In the genomic region with DNA sequence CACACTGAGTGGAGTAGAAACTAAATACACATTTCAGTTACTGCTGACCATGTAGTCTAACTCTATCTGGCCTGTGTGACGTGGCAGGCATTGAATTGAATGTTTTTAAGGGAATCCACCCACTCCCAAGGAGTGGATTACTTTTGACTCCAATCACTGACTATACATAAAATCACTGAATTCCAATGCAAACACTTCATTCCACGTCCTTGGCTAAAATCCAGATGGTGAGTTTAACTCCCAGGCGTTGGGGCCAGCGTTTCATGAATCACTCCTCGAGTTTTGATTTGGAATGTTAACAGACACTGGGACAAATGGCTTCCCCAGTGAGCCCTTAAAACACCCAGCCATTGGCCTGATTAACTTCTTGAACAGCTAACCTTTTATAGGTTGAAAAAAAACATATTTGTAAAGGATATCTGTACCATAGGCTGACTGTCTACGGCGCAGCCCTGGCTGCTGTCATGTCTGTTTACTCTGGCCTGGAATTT, we compare ENCODE assay signal across 14 mouse cellular contexts. TPM values are rescaled to one million over a fixed set of nuclear protein-coding genes. Genes with fewer than 3 reads are reported as not detected.
DNase-seq lines count a peak whose midpoint lies in the region; ATAC-seq and TF ChIP-seq lines count a peak whose summit lies in the region.
"Had no signal": no experiment of that assay in that cellular context is flagged by ENCODE, and none has a peak within 500 bp of the region (broad histone marks: within the 10 kb centered on the region; RNA-seq: fewer than 3 reads in every experiment).

No protein-coding gene starts in this region.

- no peaks in the 10 kb centered on the region for H3K9me3 ChIP-seq in heart, embryonic 13.5 days
- H3K9me3 ChIP-seq in lung, embryonic 16.5 days (ENCODE audit: control insufficient read depth, low read length): no peaks in the 10 kb centered on the region
- H3K9me3 ChIP-seq in limb, embryonic 14.5 days (ENCODE audit: control insufficient read depth, low read length): no peaks in the 10 kb centered on the region

- no peak for ATAC-seq in heart, embryonic 13.5 days (ENCODE audit: extremely low read depth, insufficient number of reproducible peaks, low FRiP score, low TSS enrichment)
- peak; percentile 87 for ATAC-seq in lung, embryonic 16.5 days (ENCODE audit: low read depth)
- ATAC-seq in limb, embryonic 14.5 days (ENCODE audit: low FRiP score, low read depth): peak; percentile 85
- ATAC-seq in CD4-positive, CD25-positive, alpha-beta regulatory T cell, adult 4 months: no peak

- H3K36me3 ChIP-seq in heart, embryonic 13.5 days: 0 out of 2 replicates have a peak, but pooled peaks cover 4% of the 10 kb centered on the region
- H3K36me3 ChIP-seq in lung, embryonic 16.5 days (ENCODE audit: control insufficient read depth, insufficient read depth, low read length): no peaks in the 10 kb centered on the region
- H3K36me3 ChIP-seq in limb, embryonic 14.5 days (ENCODE audit: control insufficient read depth, insufficient read depth, low read length): no peaks in the 10 kb centered on the region

- no peak overlapping the region for H3K4me3 ChIP-seq in heart, embryonic 13.5 days
- H3K4me3 ChIP-seq in lung, embryonic 16.5 days (ENCODE audit: low read length): no peak overlapping the region
- H3K4me3 ChIP-seq in limb, embryonic 14.5 days (replicated peaks; ENCODE audit: low read length): no peak overlapping the region

- no peak for TF ChIP-seq POLR2A in limb, embryonic 14.5 days (IDR thresholded peaks at IDR 0.05; ENCODE audit: borderline replicate concordance, extremely low read depth, insufficient read depth, insufficient read length)

- no peaks in the 10 kb centered on the region for H3K27me3 ChIP-seq in heart, embryonic 13.5 days (replicated peaks)
- H3K27me3 ChIP-seq in lung, embryonic 16.5 days (ENCODE audit: control insufficient read depth, insufficient read depth, low read depth, low read length): no peaks in the 10 kb centered on the region
- H3K27me3 ChIP-seq in limb, embryonic 14.5 days (ENCODE audit: control insufficient read depth, insufficient read depth, low read length): no peaks in the 10 kb centered on the region
- H3K27me3 ChIP-seq: CH12.LX had no signal

- peak overlapping the region; percentile 90 for H3K27ac ChIP-seq in heart, embryonic 13.5 days (replicated peaks)
- peak overlapping the region; percentile 85 for H3K27ac ChIP-seq in lung, embryonic 16.5 days (ENCODE audit: low read length)
- peak overlapping the region; percentile 66 for H3K27ac ChIP-seq in limb, embryonic 14.5 days (replicated peaks; ENCODE audit: low read depth, low read length)
- H3K27ac ChIP-seq: hindbrain, embryonic 14.5 days had no signal

- DNase-seq in heart, postnatal 36 days: no peak
- DNase-seq in lung, postnatal 25 days (ENCODE audit: low spot score): no peak
- peak; percentile 83 for DNase-seq in limb, embryonic 14.5 days (ENCODE audit: low spot score)
- DNase-seq in neural tube, embryonic 10.5 days (ENCODE audit: extremely low spot score, low spot score): no peak
- no peak for DNase-seq in testis, postnatal 14 days (ENCODE audit: low spot score)
- DNase-seq: cerebellum, adult 9-11 months; spleen, adult 18-20 months; thymus, postnatal 25 days had no signal

- peaks cover 37% of the 10 kb centered on the region for H3K4me1 ChIP-seq in heart, embryonic 13.5 days
- H3K4me1 ChIP-seq in lung, embryonic 16.5 days (replicated peaks; ENCODE audit: control insufficient read depth, insufficient read depth, low read length): peaks cover 22% of the 10 kb centered on the region
- H3K4me1 ChIP-seq in limb, embryonic 14.5 days (ENCODE audit: control insufficient read depth, insufficient read depth, low read length): peaks cover 13% of the 10 kb centered on the region

- 28% methylated on average over 7 of the region's 7 CpGs for WGBS in heart, embryonic 13.5 days
- 11% methylated on average over 7 of the region's 7 CpGs for WGBS in lung, embryonic 16.5 days
- 18% methylated on average over 7 of the region's 7 CpGs for WGBS in limb, embryonic 14.5 days

- intact Hi-C loops in heart, postnatal 36 days (cut with DNase I): no loop called here

- H3K9ac ChIP-seq in heart, embryonic 13.5 days: no peak overlapping the region
- H3K9ac ChIP-seq in lung, embryonic 16.5 days (ENCODE audit: low read length): no peak overlapping the region
- H3K9ac ChIP-seq in limb, embryonic 14.5 days (ENCODE audit: low read depth, low read length, severe bottlenecking): no peak overlapping the region
- H3K9ac ChIP-seq: hindbrain, embryonic 14.5 days had no signal

- no peak overlapping the region for H3K4me2 ChIP-seq in heart, embryonic 13.5 days
- H3K4me2 ChIP-seq in lung, embryonic 16.5 days (ENCODE audit: low read depth, low read length): peak overlapping the region; percentile 39
- H3K4me2 ChIP-seq in limb, embryonic 14.5 days (replicated peaks; ENCODE audit: low read depth, low read length, severe bottlenecking): no peak overlapping the region
- H3K4me2 ChIP-seq: hindbrain, embryonic 14.5 days had no signal

RNA-seq across cellular contexts. Expression of a gene that starts 13.7 kb away (rescaled TPM):
- polyA plus RNA-seq in heart, embryonic 13.5 days (2015; fragmentation: Nextera tagmentation; extraction: Ambion mirVana): 110 and 111 TPM in 2 replicates
- 10 to 100 TPM; 10.1 TPM for total RNA-seq in heart, postnatal 36 days (2021)
- polyA plus RNA-seq in lung, embryonic 16.5 days (2015; fragmentation: Nextera tagmentation; extraction: Ambion mirVana): 57.0 and 64.8 TPM in 2 replicates
- 80.0 and 101 TPM in 2 replicates for polyA plus RNA-seq in limb, embryonic 14.5 days (2012; rRNA removed)
- 111 and 118 TPM in 2 replicates for polyA plus RNA-seq in limb, embryonic 14.5 days (2014; fragmentation: Nextera tagmentation; extraction: Ambion mirVana)
- polyA plus RNA-seq in CD4-positive, CD25-positive, alpha-beta regulatory T cell, adult 4 months (2017; shearing (Covaris generic)): not detected
- total RNA-seq: monocyte, adult 5-6 weeks had no signal

Comparison
In these comparisons a context has a peak if more than half of its experiments do, and no peak if none do; other contexts are left out.
1. ATAC-seq: peak in lung, embryonic 16.5 days (single experiment) and limb, embryonic 14.5 days (single experiment); none in heart, embryonic 13.5 days (single experiment) and CD4-positive, CD25-positive, alpha-beta regulatory T cell, adult 4 months (single experiment).
2. RNA of a gene that starts 13.7 kb away (polyA plus RNA-seq): 80.0 to 118 TPM in limb, embryonic 14.5 days, 110 to 111 TPM in heart, embryonic 13.5 days and 57.0 to 64.8 TPM in lung, embryonic 16.5 days; not detected in CD4-positive, CD25-positive, alpha-beta regulatory T cell, adult 4 months; every median in the first group is over 10 times any median in the second.
3. Peak in every context shown above with its lines, with median percentiles within 50 percentile points of each other: H3K27ac ChIP-seq.